Mouse (Mus musculus): Measurements from ENCODE around the gene Glb1.

DNA sequence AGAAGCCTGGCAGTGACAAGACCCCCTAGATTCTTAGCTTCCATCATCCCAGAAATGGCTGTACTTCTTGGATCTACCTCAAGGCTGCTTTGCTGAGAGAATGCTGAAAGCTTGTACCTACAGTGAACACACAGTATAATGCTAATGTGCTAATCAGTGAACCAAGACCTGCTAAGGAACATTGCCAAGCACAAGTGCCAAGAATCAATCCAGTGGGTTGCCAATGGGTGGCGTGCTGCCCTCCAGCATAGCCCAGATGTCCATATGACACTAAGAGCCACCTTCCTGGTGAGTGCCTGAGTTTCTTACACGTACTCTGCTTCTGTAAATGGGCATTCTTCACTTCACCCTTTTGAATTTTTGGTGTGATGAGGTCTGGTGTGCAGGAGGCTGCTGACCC, 6.8 kb downstream of the Glb1 start:
- TF ChIP-seq POLR2A (IDR thresholded peaks at IDR 0.05; ENCODE audit: control insufficient read depth, extremely low read depth, insufficient read depth, low read length, poor library complexity) (no peak), CTCF (IDR thresholded peaks at IDR 0.05; ENCODE audit: borderline replicate concordance, control insufficient read depth, extremely low read depth, insufficient read depth, low read length, poor library complexity) (no peak)
